8 mouse cellular contexts compared by ENCODE assay signal in genomic region chr11:32342770-32343191, GRCm38 (mm10). TPM values are rescaled to one million over a fixed set of nuclear protein-coding genes. Genes with fewer than 3 reads are reported as not detected.
DNase-seq lines count a peak whose midpoint lies in the region; ATAC-seq and TF ChIP-seq lines count a peak whose summit lies in the region.

No protein-coding gene starts in this region.

- H3K9ac ChIP-seq in forebrain, embryonic 14.5 days (ENCODE audit: low read length), result no peak overlapping the region
- H3K9ac ChIP-seq in forebrain, embryonic 12.5 days, result no peak overlapping the region
- H3K9ac ChIP-seq in liver, embryonic 11.5 days (ENCODE audit: low read depth, low read length), result no peak overlapping the region

- H3K27me3 ChIP-seq in forebrain, embryonic 14.5 days (replicated peaks; ENCODE audit: control insufficient read depth, insufficient read depth, low read length), result no peaks in the 10 kb centered on the region
- peaks cover 6% of the 10 kb centered on the region; the same call in 1 of the 2 replicates for H3K27me3 ChIP-seq in forebrain, embryonic 12.5 days
- peaks cover 13% of the 10 kb centered on the region for H3K27me3 ChIP-seq in liver, embryonic 11.5 days (replicated peaks; ENCODE audit: control insufficient read depth, insufficient read depth, low read length)

- no peaks in the 10 kb centered on the region for H3K36me3 ChIP-seq in forebrain, embryonic 14.5 days (ENCODE audit: control insufficient read depth, insufficient read depth, low read length)
- H3K36me3 ChIP-seq in forebrain, embryonic 12.5 days (replicated peaks), result no peaks in the 10 kb centered on the region
- no peaks in the 10 kb centered on the region for H3K36me3 ChIP-seq in liver, embryonic 11.5 days (ENCODE audit: control insufficient read depth, insufficient read depth, low read length)

- no peak overlapping the region for H3K27ac ChIP-seq in forebrain, embryonic 14.5 days (ENCODE audit: low read depth, low read length)
- no peak overlapping the region for H3K27ac ChIP-seq in forebrain, embryonic 12.5 days
- H3K27ac ChIP-seq in liver, embryonic 11.5 days (ENCODE audit: low read depth, low read length), result no peak overlapping the region
- H3K27ac ChIP-seq in cortical plate, adult 2 months (ENCODE audit: insufficient read depth, low read length), result no peak overlapping the region

- TF ChIP-seq POLR2A in cortical plate, adult 2 months (IDR thresholded peaks at IDR 0.05; ENCODE audit: extremely low read depth, insufficient read depth, low read length), result no peak

- H3K4me1 ChIP-seq in forebrain, embryonic 14.5 days (ENCODE audit: control insufficient read depth, insufficient read depth, low read length), result no peaks in the 10 kb centered on the region
- H3K4me1 ChIP-seq in forebrain, embryonic 12.5 days, result peaks cover 11% of the 10 kb centered on the region
- peaks cover 3% of the 10 kb centered on the region for H3K4me1 ChIP-seq in liver, embryonic 11.5 days (replicated peaks; ENCODE audit: control insufficient read depth, insufficient read depth, low read length)
- H3K4me1 ChIP-seq in cortical plate, adult 2 months (ENCODE audit: control insufficient read depth, insufficient read depth, low read length), result no peaks in the 10 kb centered on the region

- DNase-seq in forebrain, embryonic 14.5 days (ENCODE audit: low spot score), result peak; percentile 66
- DNase-seq in liver (peak; percentile 60), NIH3T3 (ENCODE audit: low read depth) (peak; percentile 77)
- no peak for DNase-seq in liver, embryonic 11.5 days (ENCODE audit: low spot score)
- DNase-seq in yolk sac, embryonic 10.5 days (ENCODE audit: low spot score), result no peak

- TF ChIP-seq CTCF in cortical plate, adult 2 months (IDR thresholded peaks at IDR 0.05; ENCODE audit: extremely low read depth, insufficient read depth, low read length), result peak; percentile 74

- no peaks in the 10 kb centered on the region for H3K9me3 ChIP-seq in forebrain, embryonic 14.5 days (replicated peaks; ENCODE audit: control insufficient read depth, low read length)
- H3K9me3 ChIP-seq in forebrain, embryonic 12.5 days, result no peaks in the 10 kb centered on the region
- H3K9me3 ChIP-seq in liver, embryonic 11.5 days (ENCODE audit: control insufficient read depth, low read length), result no peaks in the 10 kb centered on the region

- ATAC-seq in forebrain, embryonic 14.5 days, result no peak
- no peak for ATAC-seq in forebrain, embryonic 12.5 days (ENCODE audit: low FRiP score)
- no peak for ATAC-seq in liver, embryonic 11.5 days (replicated peaks; ENCODE audit: low FRiP score)
- ATAC-seq in megakaryocyte-erythroid progenitor cell, adult 5-6 weeks (replicated peaks; ENCODE audit: low FRiP score, low TSS enrichment, poor library complexity, severe bottlenecking), result peak; percentile 29; the same call in 1 of the 2 replicates

- no peak overlapping the region for H3K4me2 ChIP-seq in forebrain, embryonic 14.5 days (ENCODE audit: low read length)
- no peak overlapping the region for H3K4me2 ChIP-seq in forebrain, embryonic 12.5 days
- H3K4me2 ChIP-seq in liver, embryonic 11.5 days, result no peak overlapping the region

- H3K4me3 ChIP-seq in forebrain, embryonic 14.5 days (ENCODE audit: low read depth, low read length), result no peak overlapping the region
- H3K4me3 ChIP-seq in forebrain, embryonic 12.5 days (replicated peaks), result no peak overlapping the region
- no peak overlapping the region for H3K4me3 ChIP-seq in liver, embryonic 11.5 days (ENCODE audit: low read depth, low read length)
- no peak overlapping the region for H3K4me3 ChIP-seq in cortical plate, adult 2 months (ENCODE audit: insufficient read depth, low read length)

- WGBS in forebrain, embryonic 14.5 days, result 9% methylated on average over 2 of the region's 2 CpGs
- WGBS in forebrain, embryonic 12.5 days, result 14% methylated on average over 2 of the region's 2 CpGs
- 17% methylated on average over 2 of the region's 2 CpGs for WGBS in liver, embryonic 11.5 days

RNA-seq across cellular contexts. Expression of gene Sh3pxd2b, which starts 4.8 kb away (rescaled TPM):
- 13.4 and 17.0 TPM in 2 replicates for polyA plus RNA-seq in forebrain, embryonic 14.5 days (2014; fragmentation: Nextera tagmentation; extraction: Ambion mirVana)
- 25.2 and 26.0 TPM in 2 replicates for polyA plus RNA-seq in forebrain, embryonic 12.5 days (2016; fragmentation: Nextera tagmentation; extraction: Ambion mirVana)
- 7.4 and 8.2 TPM in 2 replicates for polyA plus RNA-seq in liver, embryonic 11.5 days (2014; fragmentation: Nextera tagmentation; extraction: Ambion mirVana)
- polyA plus RNA-seq in cortical plate, adult 2 months (2012; rRNA removed), result 8.6 and 8.7 TPM in 2 replicates
- total RNA-seq in megakaryocyte-erythroid progenitor cell, adult 5-6 weeks (2014; fragmentation: Nextera tagmentation), result 0.99 and 1.9 TPM in 2 replicates
- total RNA-seq in megakaryocyte-erythroid progenitor cell, adult 5-6 weeks (2017), result 0.52 and 0.57 TPM in 2 replicates

RNA-seq across cellular contexts. Expression of gene Hbq1a, which starts 42.9 kb away (rescaled TPM):
- 0.63 and 0.75 TPM in 2 replicates for polyA plus RNA-seq in forebrain, embryonic 14.5 days (2014; fragmentation: Nextera tagmentation; extraction: Ambion mirVana)
- polyA plus RNA-seq in forebrain, embryonic 12.5 days (2016; fragmentation: Nextera tagmentation; extraction: Ambion mirVana), result 0.73 TPM in 1 of 2 replicates, not detected in the other
- polyA plus RNA-seq in liver, embryonic 11.5 days (2014; fragmentation: Nextera tagmentation; extraction: Ambion mirVana), result 0.47 and 0.92 TPM in 2 replicates
- polyA plus RNA-seq in cortical plate, adult 2 months (2012; rRNA removed), result 3.0 and 3.5 TPM in 2 replicates
- not detected in 2 replicates for total RNA-seq in megakaryocyte-erythroid progenitor cell, adult 5-6 weeks (2014; fragmentation: Nextera tagmentation)
- not detected in 2 replicates for total RNA-seq in megakaryocyte-erythroid progenitor cell, adult 5-6 weeks (2017)

RNA-seq across cellular contexts. Expression of gene Hba-a2, which starts 46.5 kb away (rescaled TPM):
- polyA plus RNA-seq in forebrain, embryonic 14.5 days (2014; fragmentation: Nextera tagmentation; extraction: Ambion mirVana), result 5,936 and 7,230 TPM in 2 replicates
- 4,843 and 6,486 TPM in 2 replicates for polyA plus RNA-seq in forebrain, embryonic 12.5 days (2016; fragmentation: Nextera tagmentation; extraction: Ambion mirVana)
- polyA plus RNA-seq in liver, embryonic 11.5 days (2014; fragmentation: Nextera tagmentation; extraction: Ambion mirVana), result 25,282 and 25,421 TPM in 2 replicates
- 389 and 531 TPM in 2 replicates for polyA plus RNA-seq in cortical plate, adult 2 months (2012; rRNA removed)
- 268 and 358 TPM in 2 replicates for total RNA-seq in megakaryocyte-erythroid progenitor cell, adult 5-6 weeks (2014; fragmentation: Nextera tagmentation)
- 121 and 343 TPM in 2 replicates for total RNA-seq in megakaryocyte-erythroid progenitor cell, adult 5-6 weeks (2017)

RNA-seq across cellular contexts. Expression of gene Hbq1b, which starts 56.0 kb away (rescaled TPM):
- 1.1 and 1.6 TPM in 2 replicates for polyA plus RNA-seq in forebrain, embryonic 14.5 days (2014; fragmentation: Nextera tagmentation; extraction: Ambion mirVana)
- polyA plus RNA-seq in forebrain, embryonic 12.5 days (2016; fragmentation: Nextera tagmentation; extraction: Ambion mirVana), result 2.4 TPM in 2 replicates
- polyA plus RNA-seq in liver, embryonic 11.5 days (2014; fragmentation: Nextera tagmentation; extraction: Ambion mirVana), result 43.6 and 45.8 TPM in 2 replicates
- polyA plus RNA-seq in cortical plate, adult 2 months (2012; rRNA removed), result 1.9 and 2.1 TPM in 2 replicates
- total RNA-seq in megakaryocyte-erythroid progenitor cell, adult 5-6 weeks (2014; fragmentation: Nextera tagmentation), result not detected in 2 replicates
- total RNA-seq in megakaryocyte-erythroid progenitor cell, adult 5-6 weeks (2017), result not detected in 2 replicates

RNA-seq across cellular contexts. Expression of gene Hba-a1, which starts 59.5 kb away (rescaled TPM):
- polyA plus RNA-seq in forebrain, embryonic 14.5 days (2014; fragmentation: Nextera tagmentation; extraction: Ambion mirVana), result 2,348 and 2,639 TPM in 2 replicates
- polyA plus RNA-seq in forebrain, embryonic 12.5 days (2016; fragmentation: Nextera tagmentation; extraction: Ambion mirVana), result 2,326 and 2,947 TPM in 2 replicates
- polyA plus RNA-seq in liver, embryonic 11.5 days (2014; fragmentation: Nextera tagmentation; extraction: Ambion mirVana), result 12,698 and 12,741 TPM in 2 replicates
- 139 and 197 TPM in 2 replicates for polyA plus RNA-seq in cortical plate, adult 2 months (2012; rRNA removed)
- total RNA-seq in megakaryocyte-erythroid progenitor cell, adult 5-6 weeks (2014; fragmentation: Nextera tagmentation), result 247 and 283 TPM in 2 replicates
- 19.7 and 99.3 TPM in 2 replicates for total RNA-seq in megakaryocyte-erythroid progenitor cell, adult 5-6 weeks (2017)

Comparison
In these comparisons a context has a peak if more than half of its experiments do, and no peak if none do; other contexts are left out.
1. DNase-seq: peak in forebrain, embryonic 14.5 days (single experiment), liver (single experiment) and NIH3T3 (single experiment); none in liver, embryonic 11.5 days (single experiment) and yolk sac, embryonic 10.5 days (single experiment).